Mouse (Mus musculus) ES-E14 (cell line): ENCODE measurements around the gene Stub1. TPM values are rescaled to one million over a fixed set of nuclear protein-coding genes. Genes with fewer than 3 reads are reported as not detected.
A peak's percentile ranks its signal among the peaks of the same experiment; 100 is the strongest.
"Not testable (repeated sequence)": the region's sequence is repeated elsewhere in the genome, so short reads cannot be mapped to it uniquely, and the experiment has no call there.

Experiments
- DNase-seq: peaks from one replicate; pipeline ENCODE4 v3.0.0-alpha.2; 2013; ENCODE audit warnings: low read depth, low spot score
- H3K27ac ChIP-seq: 2 replicates; pipeline ENCODE4 v1.5.1; 2012; ENCODE audit warnings: low read depth, mild to moderate bottlenecking, low read length, moderate library complexity, mixed read lengths; ENCODE audit not compliant: poor library complexity, insufficient read depth, severe bottlenecking
- H3K36me3 ChIP-seq: 2 replicates; pipeline ENCODE4 v1.6.1; 2012; ENCODE audit warnings: mild to moderate bottlenecking, low read length, moderate library complexity, mixed read lengths; ENCODE audit not compliant: control insufficient read depth, poor library complexity, insufficient read depth, severe bottlenecking
- H3K4me1 ChIP-seq, 2 experiments: fragments of 150-350 bp in 1 of 2; sonication (generic) in 1 of 2; 2 replicates each; pipeline ENCODE4 v1.6.1; 2012; ENCODE audit warnings: low read length in 2 of 2, mild to moderate bottlenecking in 1 of 2, mixed read lengths in 1 of 2; ENCODE audit not compliant: control insufficient read depth in 2 of 2, insufficient read depth in 2 of 2, poor library complexity in 1 of 2
- H3K4me3 ChIP-seq, 2 experiments: fragments of 150-350 bp in 1 of 2; sonication (generic) in 1 of 2; 2 replicates each; pipeline ENCODE4 v1.5.1; 2012; ENCODE audit warnings: low read length in 2 of 2, low read depth in 1 of 2, mild to moderate bottlenecking in 1 of 2, mixed read lengths in 1 of 2; ENCODE audit not compliant: insufficient read depth in 1 of 2, poor library complexity in 1 of 2, severe bottlenecking in 1 of 2
- H3K9ac ChIP-seq: 2 replicates; pipeline ENCODE4 v1.6.1; 2012; ENCODE audit warnings: low read depth, mild to moderate bottlenecking, low read length, mixed read lengths; ENCODE audit not compliant: poor library complexity, insufficient read depth, severe bottlenecking
- H3K9me3 ChIP-seq: fragments of 150-350 bp; sonication (generic); 2 replicates; pipeline ENCODE4 v1.6.1; 2012; ENCODE audit warnings: low read depth, mild to moderate bottlenecking, low read length; ENCODE audit not compliant: control insufficient read depth, insufficient read depth
- CHD2 ChIP-seq: IDR thresholded peaks from 2 replicates; pipeline ENCODE4 v1.6.1; 2014; ENCODE audit warnings: mild to moderate bottlenecking, low read depth, low read length, inconsistent platforms
- HCFC1 ChIP-seq: IDR thresholded peaks from 2 replicates; pipeline ENCODE4 v1.6.1; 2012; ENCODE audit warnings: low read length, inconsistent platforms, borderline replicate concordance; ENCODE audit not compliant: insufficient read depth
- MAFK ChIP-seq: IDR thresholded peaks from 2 replicates; pipeline ENCODE4 v1.6.1; 2014; ENCODE audit warnings: mild to moderate bottlenecking, low read depth, low read length, inconsistent platforms; ENCODE audit not compliant: insufficient read depth
- ZC3H11A ChIP-seq: IDR thresholded peaks from 2 replicates; pipeline ENCODE4 v1.6.1; 2012; ENCODE audit warnings: low read depth, mild to moderate bottlenecking, inconsistent platforms, low read length, borderline replicate concordance
- ZNF384 ChIP-seq: IDR thresholded peaks from 2 replicates; pipeline ENCODE4 v1.6.1; 2012; ENCODE audit warnings: low read depth, low read length, inconsistent platforms
- in situ Hi-C, 2 experiments: fragments of 600-800 bp; cut with MboI; formaldehyde crosslinking; loops; one replicate each; pipeline ENCODE4 v1.15.1; 2025; ENCODE audit warnings: low sequenced_read_pairs in 2 of 2, inconsistent platforms in 1 of 2; ENCODE audit not compliant: unreplicated experiment in 2 of 2
- total RNA-seq: library from RNA; depleted of rRNA; stranded (reverse); fragments of 300-350 nt; gene quantifications from 2 replicates; pipeline ENCODE4 v1.2.3, GENCODE M21; 2012

The Stub1 gene
- total RNA-seq, 1 experiment = 161 TPM

DNA sequence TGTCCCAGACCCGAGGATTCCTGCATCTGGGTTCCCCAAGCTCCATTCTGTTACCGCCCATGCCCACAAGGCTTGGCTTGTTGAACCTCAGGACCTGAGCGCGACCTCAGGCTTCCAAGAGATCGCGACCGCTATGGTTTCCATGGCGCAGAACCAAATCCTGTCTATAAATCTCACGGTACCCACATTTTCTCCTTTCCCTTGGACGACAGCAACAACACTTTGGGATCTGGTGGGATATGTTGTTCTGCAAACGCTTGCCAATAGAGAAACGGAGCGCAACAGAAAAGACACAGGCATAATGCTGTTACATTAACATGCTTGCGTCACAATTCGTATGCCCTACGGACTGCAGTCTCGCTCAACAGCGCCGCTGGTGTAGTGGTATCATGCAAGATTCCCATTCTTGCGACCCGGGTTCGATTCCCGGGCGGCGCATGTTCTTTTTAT is 41.5 kb upstream of the Stub1 start, which contains the start of gene Mettl26:
Gene Mettl26 (plus strand): TSS at position 354 of the 450 bp plus-strand sequence.
- H3K9ac ChIP-seq = peak within 1 kb of the TSS; percentile 77
- H3K9me3 ChIP-seq = no peaks in the 10 kb centered on the region
- H3K4me3 ChIP-seq = peak within 1 kb of the TSS; percentile 75 to 82
- H3K36me3 ChIP-seq = peaks cover 12% of the 10 kb centered on the region
- no peak within 1 kb of the TSS for H3K27ac ChIP-seq
- in situ Hi-C loops = no loop called here
- peak; percentile 79 for DNase-seq
- TF ChIP-seq CHD2 = peak; percentile 28; the same call in 1 of the 2 replicates
- no peak for TF ChIP-seq ZC3H11A
- TF ChIP-seq MAFK = peak; percentile 84; the same call in 1 of the 2 replicates
- peaks cover 0 to 16% of the 10 kb centered on the region in 2 experiments; a peak in 2 of 4 replicates for H3K4me1 ChIP-seq

- in situ Hi-C loops = no loop called here
- H3K27ac ChIP-seq = no peak overlapping the region
- H3K9ac ChIP-seq = peak overlapping the region; percentile 25; the same call in 1 of the 2 replicates
- no peaks in the 10 kb centered on the region for H3K9me3 ChIP-seq
- peaks cover 0 to 19% of the 10 kb centered on the region in 2 experiments; a peak in 2 of 4 replicates for H3K4me1 ChIP-seq
- no peak for DNase-seq
- H3K36me3 ChIP-seq = peaks cover 12% of the 10 kb centered on the region
- TF ChIP-seq HCFC1 (no peak), MAFK (no peak), ZNF384 (no peak), ZC3H11A (no peak), CHD2 (no peak)
- peak overlapping the region; percentile 66 to 82 for H3K4me3 ChIP-seq
Measured at GRCm38 (mm10) chr17:25874148-25874720, 41.0 kb upstream of the Stub1 start.

DNA sequence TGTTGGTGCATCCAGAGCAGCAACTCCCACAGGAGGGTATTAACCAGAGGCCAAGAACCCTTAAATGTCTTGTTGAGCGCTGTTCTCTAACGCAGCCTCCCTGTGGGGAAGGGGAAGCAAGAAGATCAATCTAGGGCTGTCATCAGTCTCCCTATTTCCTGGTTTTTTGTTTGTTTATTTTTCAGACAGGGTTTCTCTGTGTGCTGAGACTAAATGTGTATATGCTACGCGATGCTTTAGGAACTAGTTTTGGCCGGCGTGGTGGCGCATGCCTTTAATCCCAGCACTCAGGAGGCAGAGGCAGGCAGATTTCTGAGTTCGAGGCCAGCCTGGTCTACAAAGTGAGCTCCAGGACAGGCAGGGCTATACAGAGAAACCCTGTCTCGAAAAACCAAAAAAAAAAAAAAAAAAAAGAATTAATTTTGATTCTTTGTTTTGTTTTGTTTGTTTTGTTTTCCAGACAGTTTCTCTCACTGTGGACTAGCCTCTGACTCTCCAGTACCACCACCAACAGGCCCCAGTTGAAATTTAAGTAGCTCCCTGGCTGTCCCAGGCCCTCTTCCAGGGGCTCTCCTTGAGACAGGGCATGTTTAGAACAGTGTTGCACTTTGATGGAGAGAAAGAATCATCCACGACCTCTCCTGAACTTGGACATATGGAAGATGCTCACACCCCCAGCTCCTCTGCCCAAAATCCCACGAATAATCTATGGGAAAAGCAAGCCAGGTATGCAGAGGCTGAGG is 40.4 kb upstream of the Stub1 start:
- in situ Hi-C loops = no loop called here
- peaks cover 10% of the 10 kb centered on the region for H3K36me3 ChIP-seq
- H3K4me1 ChIP-seq = peaks cover 4 to 16% of the 10 kb centered on the region in 2 experiments; a peak in 3 of 4 replicates
- no peaks in the 10 kb centered on the region for H3K9me3 ChIP-seq
- no peak overlapping the region for H3K9ac ChIP-seq
- TF ChIP-seq ZC3H11A (no peak), ZNF384 (no peak), CHD2 (no peak), MAFK (no peak), HCFC1 (no peak)
- no peak for DNase-seq
- no peak overlapping the region for H3K4me3 ChIP-seq
- H3K27ac ChIP-seq = no peak overlapping the region

DNA sequence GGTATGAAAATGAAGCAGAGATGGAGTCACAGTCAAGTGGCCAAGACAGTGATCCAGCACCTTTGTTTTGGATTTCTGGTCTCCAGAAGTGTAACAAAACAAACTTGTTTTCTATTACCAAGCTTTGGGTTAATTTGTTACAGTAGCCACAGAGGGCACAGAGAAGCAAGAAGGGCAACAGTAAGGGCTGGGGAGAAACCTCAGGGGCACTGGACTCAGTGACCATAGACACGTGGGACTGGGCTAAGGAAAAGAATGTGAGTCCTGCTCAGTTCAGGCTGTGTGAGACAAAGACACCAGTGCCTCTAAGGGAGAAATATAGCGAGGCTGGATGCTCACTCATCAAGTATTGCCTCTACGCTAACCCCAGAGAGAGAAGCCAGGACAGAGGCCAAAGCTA is 39.5 kb upstream of the Stub1 start:
- H3K36me3 ChIP-seq = peaks cover 1% of the 10 kb centered on the region; the same call in 1 of the 2 replicates
- in situ Hi-C loops = no loop called here
- no peak overlapping the region for H3K27ac ChIP-seq
- peaks cover 4 to 15% of the 10 kb centered on the region in 2 experiments; a peak in 3 of 4 replicates for H3K4me1 ChIP-seq
- no peak overlapping the region for H3K9ac ChIP-seq
- no peak for DNase-seq
- no peaks in the 10 kb centered on the region for H3K9me3 ChIP-seq
- no peak overlapping the region for H3K4me3 ChIP-seq
- TF ChIP-seq ZNF384 (no peak), HCFC1 (no peak), ZC3H11A (no peak), MAFK (no peak), CHD2 (no peak)

GRCm38 (mm10) chr17:25871566-25871965 is 38.4 kb upstream of the Stub1 start:
- DNase-seq, H3K9ac ChIP-seq, H3K9me3 ChIP-seq, H3K4me3 ChIP-seq, in situ Hi-C loops, H3K27ac ChIP-seq, H3K36me3 ChIP-seq: not testable (repeated sequence)
- H3K4me1 ChIP-seq = peaks cover 4 to 16% of the 10 kb centered on the region in 2 experiments; a peak in 3 of 4 replicates
